ENCODE assay signal across 7 mouse cellular contexts in genomic region chr10:77165963-77166717, GRCm38 (mm10). TPM values are rescaled to one million over a fixed set of nuclear protein-coding genes. Genes with fewer than 3 reads are reported as not detected.
DNase-seq lines count a peak whose midpoint lies in the region; ATAC-seq and TF ChIP-seq lines count a peak whose summit lies in the region.

TSS of gene Col18a1 (minus strand) at chr10:77166548.

- TF ChIP-seq EP300 in ES-Bruce4 (IDR thresholded peaks at IDR 0.05; ENCODE audit: insufficient read depth, low read depth, low read length), result no peak

- peak within 1 kb of the TSS; percentile 92 for H3K4me3 ChIP-seq in ES-Bruce4 (ENCODE audit: low read depth, low read length)
- peak within 1 kb of the TSS; percentile 66 for H3K4me3 ChIP-seq in forebrain, embryonic 10.5 days
- peak within 1 kb of the TSS; percentile 54 for H3K4me3 ChIP-seq in hindbrain, embryonic 16.5 days (ENCODE audit: low read length)
- H3K4me3 ChIP-seq in liver, embryonic 12.5 days, result peak within 1 kb of the TSS; percentile 56
- H3K4me3 ChIP-seq in neural tube, embryonic 15.5 days (replicated peaks), result peak within 1 kb of the TSS; percentile 43

- peak; percentile 75 for ATAC-seq in Patski
- ATAC-seq in hindbrain, embryonic 16.5 days, result peak; percentile 67
- peak; percentile 66 for ATAC-seq in liver, embryonic 12.5 days
- peak; percentile 53; the same call in 1 of the 2 replicates for ATAC-seq in neural tube, embryonic 15.5 days (ENCODE audit: low FRiP score)

- peak within 1 kb of the TSS; percentile 97 for H3K4me2 ChIP-seq in hindbrain, embryonic 16.5 days (ENCODE audit: low read length)
- peak within 1 kb of the TSS; percentile 85 for H3K4me2 ChIP-seq in liver, embryonic 12.5 days
- peak within 1 kb of the TSS; percentile 92 for H3K4me2 ChIP-seq in neural tube, embryonic 15.5 days

- H3K27me3 ChIP-seq in ES-Bruce4 (ENCODE audit: control insufficient read depth, insufficient read depth, low read length, poor library complexity, severe bottlenecking) (no peaks in the 10 kb centered on the region), Patski (no peaks in the 10 kb centered on the region)
- peaks cover 25% of the 10 kb centered on the region; the same call in 1 of the 2 replicates for H3K27me3 ChIP-seq in forebrain, embryonic 10.5 days (ENCODE audit: poor library complexity, severe bottlenecking)
- peaks cover 18% of the 10 kb centered on the region for H3K27me3 ChIP-seq in hindbrain, embryonic 16.5 days (replicated peaks; ENCODE audit: control insufficient read depth, insufficient read depth, low read length)
- peaks cover 62% of the 10 kb centered on the region for H3K27me3 ChIP-seq in liver, embryonic 12.5 days (replicated peaks)
- H3K27me3 ChIP-seq in neural tube, embryonic 15.5 days (replicated peaks), result peaks cover 27% of the 10 kb centered on the region

- no peak for TF ChIP-seq CTCF in ES-Bruce4 (IDR thresholded peaks at IDR 0.05; ENCODE audit: low read depth, low read length)
- TF ChIP-seq CTCF in Patski (IDR thresholded peaks at IDR 0.05), result no peak

- under 1% methylated on average over 42 of the region's 42 CpGs for WGBS in forebrain, embryonic 10.5 days
- under 1% methylated on average over 42 of the region's 42 CpGs for WGBS in hindbrain, embryonic 16.5 days
- 1% methylated on average over 42 of the region's 42 CpGs for WGBS in liver, embryonic 12.5 days (ENCODE audit: insufficient replicate concordance)
- WGBS in neural tube, embryonic 15.5 days, result under 1% methylated on average over 42 of the region's 42 CpGs

- CTCF ChIA-PET in Patski (lab: Charles Lee), result interaction anchor here (0.9 to 3.6 kb wide), 2 partner anchors 36 to 87 kb away, joined by 4 to 19 read pairs; no protein-coding TSS in a partner anchor

- DNase-seq in Patski (ENCODE audit: low read depth, low spot score), result no peak
- peak; percentile 81 for DNase-seq in forebrain, embryonic 10.5 days (ENCODE audit: extremely low spot score, low spot score)
- DNase-seq in layer of hippocampus, adult 11-12 months (ENCODE audit: low spot score), result no peak

- peak within 1 kb of the TSS; percentile 60 for H3K9ac ChIP-seq in ES-Bruce4 (ENCODE audit: low read depth, poor library complexity, severe bottlenecking)
- peak within 1 kb of the TSS; percentile 62 for H3K9ac ChIP-seq in hindbrain, embryonic 16.5 days (ENCODE audit: low read depth, low read length)
- peak within 1 kb of the TSS; percentile 49 for H3K9ac ChIP-seq in liver, embryonic 12.5 days
- peak within 1 kb of the TSS; percentile 3 for H3K9ac ChIP-seq in neural tube, embryonic 15.5 days (replicated peaks)

- H3K4me1 ChIP-seq in ES-Bruce4 (ENCODE audit: control insufficient read depth, insufficient read depth, low read length), result peaks cover 9% of the 10 kb centered on the region
- H3K4me1 ChIP-seq in forebrain, embryonic 10.5 days, result peaks cover 72% of the 10 kb centered on the region
- peaks cover 17% of the 10 kb centered on the region for H3K4me1 ChIP-seq in hindbrain, embryonic 16.5 days (ENCODE audit: control insufficient read depth, insufficient read depth, low read depth, low read length)
- H3K4me1 ChIP-seq in liver, embryonic 12.5 days, result peaks cover 44% of the 10 kb centered on the region
- peaks cover 22% of the 10 kb centered on the region for H3K4me1 ChIP-seq in neural tube, embryonic 15.5 days

- peak; percentile 77 for TF ChIP-seq POLR2A in ES-Bruce4 (IDR thresholded peaks at IDR 0.05; ENCODE audit: insufficient read depth, low read length)

- H3K27ac ChIP-seq in ES-Bruce4 (ENCODE audit: insufficient read depth, low read length), result peak within 1 kb of the TSS; percentile 66
- peak within 1 kb of the TSS; percentile 92 for H3K27ac ChIP-seq in forebrain, embryonic 10.5 days
- no peak within 1 kb of the TSS; the same call in 1 of the 2 replicates for H3K27ac ChIP-seq in hindbrain, embryonic 16.5 days (ENCODE audit: low read depth, low read length)
- H3K27ac ChIP-seq in liver, embryonic 12.5 days, result no peak within 1 kb of the TSS
- no peak within 1 kb of the TSS for H3K27ac ChIP-seq in neural tube, embryonic 15.5 days (replicated peaks)

- POLR2A ChIA-PET in Patski (lab: Charles Lee), result interaction anchor here (0.8 to 1.9 kb wide), 5 partner anchors 25 to 86 kb away, joined by 3 to 6 read pairs (median 4); no protein-coding TSS in a partner anchor

- no peaks in the 10 kb centered on the region for H3K9me3 ChIP-seq in ES-Bruce4 (replicated peaks; ENCODE audit: control insufficient read depth, insufficient read depth, low read length, poor library complexity, severe bottlenecking)
- H3K9me3 ChIP-seq in forebrain, embryonic 10.5 days, result no peaks in the 10 kb centered on the region
- H3K9me3 ChIP-seq in hindbrain, embryonic 16.5 days (ENCODE audit: control insufficient read depth, low read length), result no peaks in the 10 kb centered on the region
- no peaks in the 10 kb centered on the region for H3K9me3 ChIP-seq in liver, embryonic 12.5 days (replicated peaks)
- no peaks in the 10 kb centered on the region for H3K9me3 ChIP-seq in neural tube, embryonic 15.5 days (replicated peaks)

- in situ Hi-C loops in Patski (cut with MboI; ENCODE audit: low pct_unique_long_range_greater_than_20kb), result loop anchor here (5.0 kb wide), 2 partner anchors 41 to 86 kb away; no protein-coding TSS in a partner anchor

- H3K36me3 ChIP-seq in ES-Bruce4 (ENCODE audit: control insufficient read depth, insufficient read depth, low read length, poor library complexity, severe bottlenecking), result no peaks in the 10 kb centered on the region
- 0 out of 2 replicates have a peak, but pooled peaks cover 4% of the 10 kb centered on the region for H3K36me3 ChIP-seq in forebrain, embryonic 10.5 days (replicated peaks)
- H3K36me3 ChIP-seq in hindbrain, embryonic 16.5 days (ENCODE audit: control insufficient read depth, insufficient read depth, low read length), result no peaks in the 10 kb centered on the region
- H3K36me3 ChIP-seq in liver, embryonic 12.5 days, result no peaks in the 10 kb centered on the region
- no peaks in the 10 kb centered on the region for H3K36me3 ChIP-seq in neural tube, embryonic 15.5 days

RNA-seq across cellular contexts. Expression of gene Col18a1, which starts in this region (rescaled TPM):
- polyA plus RNA-seq in ES-Bruce4 (2011; ENCODE audit: insufficient read depth, insufficient read length, low read depth, missing spikeins), result 273 and 285 TPM in 2 replicates
- polyA plus RNA-seq in Patski (2021), result 449 TPM
- polyA plus RNA-seq in forebrain, embryonic 10.5 days (2016; fragmentation: Nextera tagmentation; extraction: Ambion mirVana), result 147 and 152 TPM in 2 replicates
- 26.4 and 41.9 TPM in 2 replicates for polyA plus RNA-seq in hindbrain, embryonic 16.5 days (2015; fragmentation: Nextera tagmentation; extraction: Ambion mirVana)
- 38.3 and 42.4 TPM in 2 replicates for polyA plus RNA-seq in liver, embryonic 12.5 days (2016; fragmentation: Nextera tagmentation; extraction: Ambion mirVana)
- polyA plus RNA-seq in neural tube, embryonic 15.5 days (2015; fragmentation: Nextera tagmentation; extraction: Ambion mirVana), result 37.5 and 48.2 TPM in 2 replicates

Comparison
In these comparisons a context has a peak if more than half of its experiments do, and no peak if none do; other contexts are left out.
1. H3K27ac ChIP-seq: peak in ES-Bruce4 (single experiment) and forebrain, embryonic 10.5 days (single experiment); none in hindbrain, embryonic 16.5 days (single experiment), liver, embryonic 12.5 days (single experiment) and neural tube, embryonic 15.5 days (single experiment).
2. H3K9ac ChIP-seq: peak in every context shown above with its lines; median percentile 62 in hindbrain, embryonic 16.5 days; 60 in ES-Bruce4; 49 in liver, embryonic 12.5 days; 3 in neural tube, embryonic 15.5 days.
3. Peak in every context shown above with its lines, with median percentiles within 50 percentile points of each other: H3K4me3 ChIP-seq, ATAC-seq and H3K4me2 ChIP-seq.